Mouse (Mus musculus): ENCODE data around the gene Sprr2a2. TPM values are rescaled to one million over a fixed set of nuclear protein-coding genes. Genes with fewer than 3 reads are reported as not detected.
"Not testable (repeated sequence)": the region's sequence is repeated elsewhere in the genome, so short reads cannot be mapped to it uniquely, and the experiment has no call there.

Sprr2a2 gene
- polyA plus RNA-seq, 1 experiment from 2014 or later, result not detected

GRCm38 (mm10) chr3:92288489-92288888 is 72.8 kb downstream of the Sprr2a2 start:
- not testable (repeated sequence) for H3K4me2 ChIP-seq (ENCODE audit: low read depth, low read length, severe bottlenecking); H3K27ac ChIP-seq (ENCODE audit: low read depth, low read length); H3K9me3 ChIP-seq (ENCODE audit: control insufficient read depth, low read length); H3K9ac ChIP-seq (ENCODE audit: low read length); H3K4me3 ChIP-seq (ENCODE audit: low read depth, low read length); H3K4me1 ChIP-seq (replicated peaks; ENCODE audit: control insufficient read depth, insufficient read depth, low read length); H3K27me3 ChIP-seq (ENCODE audit: control insufficient read depth, insufficient read depth, low read length); H3K36me3 ChIP-seq (ENCODE audit: control insufficient read depth, insufficient read depth, low read length); ATAC-seq (replicated peaks; ENCODE audit: low FRiP score); DNase-seq (ENCODE audit: low spot score)
- WGBS, result 77% methylated on average over 3 of the region's 6 CpGs

Other genes starting within 250 kb of the Sprr2a2 start
- gene Pglyrp3, start 201.3 kb upstream of the Sprr2a2 start, polyA plus RNA-seq (2014; fragmentation: Nextera tagmentation; extraction: Ambion mirVana), result not detected in 2 replicates
- 0.86 and 0.99 TPM in 2 replicates for gene Lor, start 132.8 kb upstream of the Sprr2a2 start, polyA plus RNA-seq (2014; fragmentation: Nextera tagmentation; extraction: Ambion mirVana)
- gene Prr9, start 92.0 kb upstream of the Sprr2a2 start, polyA plus RNA-seq (2014; fragmentation: Nextera tagmentation; extraction: Ambion mirVana), result not detected in 2 replicates
- not detected in 2 replicates for gene Lelp1, start 73.2 kb upstream of the Sprr2a2 start, polyA plus RNA-seq (2014; fragmentation: Nextera tagmentation; extraction: Ambion mirVana)
- not detected in 2 replicates for gene Sprr2a1, start 121 bp upstream of the Sprr2a2 start, polyA plus RNA-seq (2014; fragmentation: Nextera tagmentation; extraction: Ambion mirVana)
- gene Sprr2a3, start 69.5 kb downstream of the Sprr2a2 start, polyA plus RNA-seq (2014; fragmentation: Nextera tagmentation; extraction: Ambion mirVana), result not detected in 2 replicates
- gene Sprr2b, start 100.7 kb downstream of the Sprr2a2 start, polyA plus RNA-seq (2014; fragmentation: Nextera tagmentation; extraction: Ambion mirVana), result not detected in 2 replicates
- gene Sprr2d, start 123.2 kb downstream of the Sprr2a2 start, polyA plus RNA-seq (2014; fragmentation: Nextera tagmentation; extraction: Ambion mirVana), result not detected in 2 replicates
- gene Sprr2e, start 136.2 kb downstream of the Sprr2a2 start, polyA plus RNA-seq (2014; fragmentation: Nextera tagmentation; extraction: Ambion mirVana), result not detected in 2 replicates
- not detected in 2 replicates for gene Sprr2f, start 149.3 kb downstream of the Sprr2a2 start, polyA plus RNA-seq (2014; fragmentation: Nextera tagmentation; extraction: Ambion mirVana)
- not detected in 2 replicates for gene Sprr2h, start 169.8 kb downstream of the Sprr2a2 start, polyA plus RNA-seq (2014; fragmentation: Nextera tagmentation; extraction: Ambion mirVana)
- gene Sprr2i, start 192.1 kb downstream of the Sprr2a2 start, polyA plus RNA-seq (2014; fragmentation: Nextera tagmentation; extraction: Ambion mirVana), result not detected in 2 replicates
- not detected in 2 replicates for gene Sprr2j-ps, start 202.2 kb downstream of the Sprr2a2 start, polyA plus RNA-seq (2014; fragmentation: Nextera tagmentation; extraction: Ambion mirVana)
- 5.4 and 7.4 TPM in 2 replicates for gene Gm9774, start 213.5 kb downstream of the Sprr2a2 start, polyA plus RNA-seq (2014; fragmentation: Nextera tagmentation; extraction: Ambion mirVana)
- not detected in 2 replicates for gene Sprr2k, start 216.7 kb downstream of the Sprr2a2 start, polyA plus RNA-seq (2014; fragmentation: Nextera tagmentation; extraction: Ambion mirVana)
- not detected in 2 replicates for gene Sprr1b, start 222.9 kb downstream of the Sprr2a2 start, polyA plus RNA-seq (2014; fragmentation: Nextera tagmentation; extraction: Ambion mirVana)
- gene Sprr3, start 242.8 kb downstream of the Sprr2a2 start, polyA plus RNA-seq (2014; fragmentation: Nextera tagmentation; extraction: Ambion mirVana), result not detected in 2 replicates